Mouse (Mus musculus): ENCODE results near the gene Ptpre. TPM values are rescaled to one million over a fixed set of nuclear protein-coding genes. Genes with fewer than 3 reads are reported as not detected.

Gene Ptpre
- polyA plus RNA-seq, 1 experiment = 19.7 TPM

GRCm38 (mm10) chr7:135703600-135704148 lies 166.4 kb downstream of the Ptpre start:
- no peak for DNase-seq
- no peak overlapping the region for H3K4me3 ChIP-seq (ENCODE audit: control insufficient read depth, insufficient read depth, low read length)
- H3K4me1 ChIP-seq (replicated peaks; ENCODE audit: control insufficient read depth, insufficient read depth, low read length) = no peaks in the 10 kb centered on the region
- 95% methylated on average over 9 of the region's 9 CpGs for WGBS
- H3K36me3 ChIP-seq (ENCODE audit: control insufficient read depth, insufficient read depth, low read length) = peaks cover 89% of the 10 kb centered on the region
- no peak overlapping the region for H3K27ac ChIP-seq (ENCODE audit: control insufficient read depth, insufficient read depth, low read length)
- no peaks in the 10 kb centered on the region for H3K27me3 ChIP-seq (ENCODE audit: control insufficient read depth, insufficient read depth, low read length)
- TF ChIP-seq CTCF (IDR thresholded peaks at IDR 0.05; ENCODE audit: borderline replicate concordance, control insufficient read depth, extremely low read depth, insufficient read depth, low read length, poor library complexity) = no peak
- TF ChIP-seq POLR2A (IDR thresholded peaks at IDR 0.05; ENCODE audit: control insufficient read depth, extremely low read depth, insufficient read depth, low read length, poor library complexity) = no peak

- peaks cover 88% of the 10 kb centered on the region for H3K36me3 ChIP-seq (ENCODE audit: control insufficient read depth, insufficient read depth, low read length)
- H3K4me1 ChIP-seq (replicated peaks; ENCODE audit: control insufficient read depth, insufficient read depth, low read length) = no peaks in the 10 kb centered on the region
- no peak overlapping the region for H3K4me3 ChIP-seq (ENCODE audit: control insufficient read depth, insufficient read depth, low read length)
- WGBS = 94% methylated on average over 8 of the region's 8 CpGs
- no peaks in the 10 kb centered on the region for H3K27me3 ChIP-seq (ENCODE audit: control insufficient read depth, insufficient read depth, low read length)
- TF ChIP-seq CTCF (IDR thresholded peaks at IDR 0.05; ENCODE audit: borderline replicate concordance, control insufficient read depth, extremely low read depth, insufficient read depth, low read length, poor library complexity) (no peak), POLR2A (IDR thresholded peaks at IDR 0.05; ENCODE audit: control insufficient read depth, extremely low read depth, insufficient read depth, low read length, poor library complexity) (no peak)
- no peak for DNase-seq
- H3K27ac ChIP-seq (ENCODE audit: control insufficient read depth, insufficient read depth, low read length) = no peak overlapping the region
These were observed 167.0 kb downstream of the Ptpre start for GRCm38 (mm10) chr7:135704251-135704650.

GRCm38 (mm10) chr7:135705083-135705482 lies 167.8 kb downstream of the Ptpre start:
- H3K27me3 ChIP-seq (ENCODE audit: control insufficient read depth, insufficient read depth, low read length) = no peaks in the 10 kb centered on the region
- no peak overlapping the region for H3K27ac ChIP-seq (ENCODE audit: control insufficient read depth, insufficient read depth, low read length)
- WGBS = 86% methylated on average over 1 of the region's 1 CpGs
- H3K4me1 ChIP-seq (replicated peaks; ENCODE audit: control insufficient read depth, insufficient read depth, low read length) = no peaks in the 10 kb centered on the region
- peaks cover 89% of the 10 kb centered on the region for H3K36me3 ChIP-seq (ENCODE audit: control insufficient read depth, insufficient read depth, low read length)
- no peak for DNase-seq
- no peak for TF ChIP-seq CTCF (IDR thresholded peaks at IDR 0.05; ENCODE audit: borderline replicate concordance, control insufficient read depth, extremely low read depth, insufficient read depth, low read length, poor library complexity)
- no peak for TF ChIP-seq POLR2A (IDR thresholded peaks at IDR 0.05; ENCODE audit: control insufficient read depth, extremely low read depth, insufficient read depth, low read length, poor library complexity)
- no peak overlapping the region for H3K4me3 ChIP-seq (ENCODE audit: control insufficient read depth, insufficient read depth, low read length)

- Histone ChIP-seq H3K27ac (ENCODE audit: control insufficient read depth, insufficient read depth, low read length) (no peak overlapping the region), H3K4me1 (replicated peaks; ENCODE audit: control insufficient read depth, insufficient read depth, low read length) (no peaks in the 10 kb centered on the region), H3K4me3 (ENCODE audit: control insufficient read depth, insufficient read depth, low read length) (no peak overlapping the region), H3K27me3 (ENCODE audit: control insufficient read depth, insufficient read depth, low read length) (no peaks in the 10 kb centered on the region), H3K36me3 (ENCODE audit: control insufficient read depth, insufficient read depth, low read length) (peaks cover 89% of the 10 kb centered on the region)
- 82% methylated on average over 6 of the region's 6 CpGs for WGBS
- DNase-seq = no peak
- TF ChIP-seq POLR2A (IDR thresholded peaks at IDR 0.05; ENCODE audit: control insufficient read depth, extremely low read depth, insufficient read depth, low read length, poor library complexity) (no peak), CTCF (IDR thresholded peaks at IDR 0.05; ENCODE audit: borderline replicate concordance, control insufficient read depth, extremely low read depth, insufficient read depth, low read length, poor library complexity) (no peak)
These were observed 168.5 kb downstream of the Ptpre start for GRCm38 (mm10) chr7:135705753-135706152.

GRCm38 (mm10) chr7:135710702-135711101 lies 173.4 kb downstream of the Ptpre start:
- Histone ChIP-seq H3K4me3 (ENCODE audit: control insufficient read depth, insufficient read depth, low read length) (no peak overlapping the region), H3K4me1 (replicated peaks; ENCODE audit: control insufficient read depth, insufficient read depth, low read length) (peaks cover 8% of the 10 kb centered on the region), H3K27me3 (ENCODE audit: control insufficient read depth, insufficient read depth, low read length) (no peaks in the 10 kb centered on the region), H3K36me3 (ENCODE audit: control insufficient read depth, insufficient read depth, low read length) (peaks cover 45% of the 10 kb centered on the region), H3K27ac (ENCODE audit: control insufficient read depth, insufficient read depth, low read length) (no peak overlapping the region)
- 80% methylated on average over 2 of the region's 2 CpGs for WGBS
- TF ChIP-seq CTCF (IDR thresholded peaks at IDR 0.05; ENCODE audit: borderline replicate concordance, control insufficient read depth, extremely low read depth, insufficient read depth, low read length, poor library complexity) (no peak), POLR2A (IDR thresholded peaks at IDR 0.05; ENCODE audit: control insufficient read depth, extremely low read depth, insufficient read depth, low read length, poor library complexity) (no peak)
- no peak for DNase-seq

GRCm38 (mm10) chr7:135712534-135712933 lies 175.3 kb downstream of the Ptpre start:
- no peak for TF ChIP-seq POLR2A (IDR thresholded peaks at IDR 0.05; ENCODE audit: control insufficient read depth, extremely low read depth, insufficient read depth, low read length, poor library complexity)
- no peak for TF ChIP-seq CTCF (IDR thresholded peaks at IDR 0.05; ENCODE audit: borderline replicate concordance, control insufficient read depth, extremely low read depth, insufficient read depth, low read length, poor library complexity)
- 89% methylated on average over 1 of the region's 1 CpGs for WGBS
- H3K27me3 ChIP-seq (ENCODE audit: control insufficient read depth, insufficient read depth, low read length) = no peaks in the 10 kb centered on the region
- no peak overlapping the region for H3K27ac ChIP-seq (ENCODE audit: control insufficient read depth, insufficient read depth, low read length)
- H3K4me3 ChIP-seq (ENCODE audit: control insufficient read depth, insufficient read depth, low read length) = no peak overlapping the region
- DNase-seq = no peak
- H3K36me3 ChIP-seq (ENCODE audit: control insufficient read depth, insufficient read depth, low read length) = peaks cover 28% of the 10 kb centered on the region
- H3K4me1 ChIP-seq (replicated peaks; ENCODE audit: control insufficient read depth, insufficient read depth, low read length) = peaks cover 9% of the 10 kb centered on the region

GRCm38 (mm10) chr7:135713326-135713725 lies 176.0 kb downstream of the Ptpre start:
- no peak for DNase-seq
- Histone ChIP-seq H3K27me3 (ENCODE audit: control insufficient read depth, insufficient read depth, low read length) (no peaks in the 10 kb centered on the region), H3K27ac (ENCODE audit: control insufficient read depth, insufficient read depth, low read length) (no peak overlapping the region), H3K4me3 (ENCODE audit: control insufficient read depth, insufficient read depth, low read length) (peak overlapping the region; percentile 18), H3K4me1 (replicated peaks; ENCODE audit: control insufficient read depth, insufficient read depth, low read length) (peaks cover 9% of the 10 kb centered on the region), H3K36me3 (ENCODE audit: control insufficient read depth, insufficient read depth, low read length) (peaks cover 21% of the 10 kb centered on the region)
- WGBS = 84% methylated on average over 8 of the region's 8 CpGs
- TF ChIP-seq POLR2A (IDR thresholded peaks at IDR 0.05; ENCODE audit: control insufficient read depth, extremely low read depth, insufficient read depth, low read length, poor library complexity) = no peak
- no peak for TF ChIP-seq CTCF (IDR thresholded peaks at IDR 0.05; ENCODE audit: borderline replicate concordance, control insufficient read depth, extremely low read depth, insufficient read depth, low read length, poor library complexity)
